Mouse (Mus musculus) E14TG2a.4 (cell line): ENCODE results near the gene Coa5.

Experiments used
- CTCF ChIP-seq: conservative IDR thresholded peaks from 2 replicates; pipeline ENCODE4 v1.5.1; 2014; ENCODE audit warnings: low read length
- POU5F1 ChIP-seq: IDR thresholded peaks from 2 replicates; pipeline ENCODE4 v1.6.1; 2014; ENCODE audit warnings: low read length, borderline replicate concordance

GRCm38 (mm10) chr1:37393174-37393573, 36.7 kb downstream of the Coa5 start:
- TF ChIP-seq CTCF (no peak), POU5F1 (no peak)
